Mouse (Mus musculus) embryo, embryonic 11.5 days (tissue): ENCODE data around the gene Tlr12.
"Not testable (repeated sequence)": the region's sequence is repeated elsewhere in the genome, so short reads cannot be mapped to it uniquely, and the experiment has no call there.

ENCODE experiments used
- DNase-seq: peaks from one replicate; pipeline ENCODE4 v3.0.0-alpha.2; 2012; ENCODE audit warnings: low read depth, low spot score

The Tlr12 gene

DNA sequence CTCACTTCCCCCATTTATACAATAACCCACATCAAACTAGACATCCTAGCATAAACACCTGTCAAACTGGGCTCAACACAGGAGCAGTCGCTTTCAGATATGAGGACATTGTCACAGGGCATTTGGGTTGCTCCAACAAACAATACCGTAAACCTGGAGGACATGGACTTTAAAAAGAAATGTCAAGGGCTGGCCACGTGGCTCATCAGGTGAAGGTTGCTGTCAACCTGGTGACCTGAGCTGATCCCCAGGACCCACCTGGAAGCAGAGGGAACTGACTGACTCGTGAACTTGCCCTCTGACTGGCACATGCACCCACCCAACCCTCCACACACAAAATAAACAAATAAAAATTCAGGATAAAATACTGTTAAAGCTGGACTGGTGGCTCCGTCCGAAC is 2.2 kb upstream of the Tlr12 start:
- DNase-seq: no peak

DNA sequence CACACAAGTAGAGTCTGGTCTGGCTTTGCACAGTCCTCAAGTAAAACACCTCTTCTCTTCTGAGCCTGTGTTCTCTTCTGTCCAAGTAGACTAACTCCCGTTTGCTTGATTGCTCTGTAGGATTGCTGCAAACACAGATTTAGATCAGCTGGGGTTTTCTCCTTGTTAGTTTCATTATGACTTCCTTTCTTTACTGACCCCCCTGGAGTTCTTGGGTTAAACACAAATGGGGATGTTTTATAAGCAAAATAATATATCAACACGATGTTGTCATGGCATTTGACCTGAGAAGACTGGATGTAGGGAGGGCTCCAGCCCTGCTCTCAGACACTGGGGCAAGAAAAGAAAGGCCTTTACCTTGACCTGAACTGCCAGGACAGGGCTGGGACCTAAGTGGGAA is 544 bp upstream of the Tlr12 start:
- no peak for DNase-seq

DNA sequence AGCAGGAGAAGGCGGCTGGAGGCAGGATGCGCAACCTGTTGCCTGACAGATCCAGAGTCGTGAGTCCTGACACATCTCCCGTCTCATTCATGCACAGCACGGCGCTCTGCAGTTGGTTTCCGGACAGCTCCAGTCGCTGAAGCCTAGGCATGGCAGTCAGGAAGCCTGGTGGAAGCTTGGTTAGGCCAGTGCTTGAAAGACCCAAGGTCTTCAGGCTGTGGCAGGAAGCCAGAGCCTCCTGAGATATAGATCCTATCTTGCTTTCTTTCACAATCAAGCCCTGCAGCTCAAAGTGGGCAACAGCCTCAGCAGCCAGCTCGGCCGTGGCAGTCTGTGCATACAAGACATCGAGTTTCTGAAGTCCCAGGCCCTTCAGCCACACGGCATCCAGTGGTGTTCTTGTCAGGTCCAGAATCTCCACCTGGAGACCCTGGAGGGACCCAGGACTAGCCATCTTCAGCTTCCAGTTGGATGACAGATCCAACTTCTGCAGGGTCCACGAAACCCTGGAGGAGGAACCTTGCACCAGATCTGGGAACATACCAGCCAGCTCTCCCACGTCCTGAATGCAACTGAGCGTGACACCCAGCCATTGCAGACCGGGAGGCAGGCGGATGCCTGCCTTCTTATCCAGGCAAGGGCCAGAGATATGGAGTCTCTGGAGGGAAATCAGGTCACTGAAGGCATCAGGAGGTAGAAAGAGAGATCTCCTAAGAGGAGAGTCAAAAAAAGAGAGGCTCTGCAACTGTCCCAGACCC is 877 bp downstream of the Tlr12 start:
- DNase-seq: no peak

DNA sequence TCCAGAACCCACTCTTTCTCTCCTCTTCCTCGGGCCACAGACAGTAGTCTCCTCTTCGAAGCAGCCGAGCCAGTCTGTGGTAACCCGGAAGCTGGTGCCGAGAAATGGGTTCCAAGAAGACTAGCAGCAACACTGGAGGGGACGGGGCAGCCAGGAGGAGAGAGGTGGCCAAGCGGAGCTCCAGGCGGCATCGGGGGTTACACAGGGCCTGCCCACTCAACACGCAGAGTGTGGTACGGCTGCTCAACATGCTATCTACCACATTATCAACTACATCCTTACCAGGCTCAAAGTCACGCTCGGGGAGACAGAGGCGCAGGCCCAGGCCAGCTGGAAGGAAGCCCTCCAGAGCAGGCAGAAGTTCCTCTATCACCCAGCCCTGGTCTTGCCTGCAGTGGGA is 2.7 kb downstream of the Tlr12 start:
- DNase-seq: no peak

DNA sequence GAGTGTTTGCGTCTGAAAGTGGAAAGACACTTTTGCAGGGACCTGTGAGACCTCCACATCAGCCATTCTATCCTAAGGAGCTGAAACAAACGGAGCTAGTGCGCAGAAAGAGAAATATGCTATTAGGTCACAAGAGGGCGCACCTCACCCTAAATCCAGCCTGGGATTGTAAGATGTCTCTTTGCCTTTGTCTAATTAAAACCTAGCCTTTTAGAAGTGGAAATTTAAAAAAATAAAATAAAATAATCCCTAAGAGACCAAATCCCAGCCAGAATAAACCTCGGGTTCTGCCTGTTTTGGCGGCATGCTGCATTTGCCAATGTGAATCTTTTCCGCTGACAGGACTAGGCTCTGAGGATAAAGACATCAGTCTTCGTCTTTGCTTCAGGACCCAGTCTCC is 5.1 kb downstream of the Tlr12 start:
- DNase-seq: peak; percentile 69

DNA sequence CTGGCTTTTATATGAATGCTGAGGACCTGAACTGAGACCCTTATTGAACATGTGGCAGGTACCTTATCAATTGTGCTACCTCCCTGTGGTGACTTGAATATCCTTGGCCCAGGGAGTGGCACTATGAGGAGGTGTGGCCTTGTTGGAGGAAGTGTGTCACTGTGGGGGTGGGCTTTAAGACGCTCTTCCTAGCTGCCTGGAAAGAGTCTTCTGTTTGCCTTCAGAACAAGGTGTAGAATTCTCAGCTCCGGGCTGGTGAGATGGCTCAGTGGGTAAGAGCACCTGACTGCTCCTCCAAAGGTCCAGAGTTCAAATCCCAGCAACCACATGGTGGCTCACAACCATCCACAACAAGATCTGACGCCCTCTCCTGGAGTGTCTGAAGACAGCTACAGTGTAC is 6.7 kb downstream of the Tlr12 start:
- not testable (repeated sequence) for DNase-seq

DNA sequence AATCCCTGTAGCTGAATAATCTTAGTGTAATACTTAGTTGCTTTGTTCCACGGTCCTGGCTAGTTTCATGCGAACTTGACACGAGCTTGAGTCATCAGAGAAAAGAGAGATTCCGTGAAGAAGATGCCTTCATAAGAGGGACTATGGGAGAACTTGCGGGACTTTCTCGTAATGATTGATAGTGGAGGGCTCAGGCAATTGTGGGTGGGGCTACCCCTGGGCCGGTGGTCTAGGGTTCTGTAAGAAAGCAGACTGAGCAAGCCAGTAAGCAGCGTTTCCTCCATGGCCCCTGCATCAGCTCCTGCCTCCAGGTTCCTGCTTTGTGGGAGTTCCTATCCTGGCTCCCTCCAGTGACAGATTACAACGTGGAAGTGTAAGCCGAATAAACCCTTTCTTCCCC is 7.7 kb downstream of the Tlr12 start:
- no peak for DNase-seq

DNA sequence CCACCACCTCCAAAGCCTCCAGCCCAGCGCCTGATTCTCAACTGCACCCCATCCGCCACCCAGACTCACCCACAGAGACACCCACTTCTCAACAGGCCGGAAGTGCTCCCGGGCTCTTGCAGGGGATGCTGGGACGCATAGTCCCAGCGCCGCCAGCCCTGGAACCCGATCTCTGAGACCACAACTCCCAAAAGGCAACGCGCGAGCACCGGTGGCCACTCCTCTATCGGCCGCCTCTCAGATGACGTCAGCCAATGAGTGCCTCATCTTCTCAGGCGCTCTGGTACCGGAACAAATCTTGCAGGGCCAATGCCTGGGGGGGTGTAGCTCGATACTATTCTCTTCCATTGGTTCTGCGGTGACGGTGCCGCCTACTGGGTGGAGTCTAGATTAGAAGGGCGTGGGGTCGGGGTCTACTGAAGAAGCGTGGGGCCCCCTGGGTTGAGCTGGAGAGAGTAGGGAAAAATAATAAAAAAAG is 8.5 kb downstream of the Tlr12 start, which contains the start of gene Zscan20:
TSS of gene Zscan20 (minus strand) at position 174 of the 478 bp plus-strand sequence.
- DNase-seq: peak; percentile 95

DNA sequence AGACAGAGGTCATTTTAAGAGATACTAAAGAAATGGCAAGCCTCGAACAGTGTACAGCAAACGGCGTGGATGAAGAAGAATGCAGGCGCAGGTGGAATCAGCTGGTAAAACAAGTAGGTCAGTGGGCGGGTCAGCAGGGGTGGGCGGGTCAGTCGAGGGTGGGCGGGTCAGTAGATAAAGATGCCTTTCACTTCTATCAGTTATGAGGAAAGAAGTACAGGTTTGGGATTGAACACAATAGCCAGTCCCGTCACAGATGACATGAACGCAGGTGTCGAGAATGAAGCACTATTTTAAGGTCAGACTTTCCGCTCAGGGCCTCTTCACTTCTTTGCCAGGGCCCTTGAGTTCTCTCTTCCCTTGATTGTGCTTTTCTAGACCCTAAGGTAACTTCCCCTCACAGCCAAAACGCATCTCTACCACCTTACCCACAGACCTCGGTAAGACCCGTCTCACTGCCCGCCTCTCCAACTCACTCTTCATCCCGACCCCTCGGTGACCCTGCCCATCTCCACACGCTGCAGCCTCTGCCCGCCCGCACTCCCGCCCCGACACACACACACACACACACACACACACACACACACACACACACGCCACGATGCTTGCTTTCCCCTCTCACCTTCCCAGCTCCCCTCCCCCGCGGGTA is 9.0 kb downstream of the Tlr12 start:
- DNase-seq: no peak

DNA sequence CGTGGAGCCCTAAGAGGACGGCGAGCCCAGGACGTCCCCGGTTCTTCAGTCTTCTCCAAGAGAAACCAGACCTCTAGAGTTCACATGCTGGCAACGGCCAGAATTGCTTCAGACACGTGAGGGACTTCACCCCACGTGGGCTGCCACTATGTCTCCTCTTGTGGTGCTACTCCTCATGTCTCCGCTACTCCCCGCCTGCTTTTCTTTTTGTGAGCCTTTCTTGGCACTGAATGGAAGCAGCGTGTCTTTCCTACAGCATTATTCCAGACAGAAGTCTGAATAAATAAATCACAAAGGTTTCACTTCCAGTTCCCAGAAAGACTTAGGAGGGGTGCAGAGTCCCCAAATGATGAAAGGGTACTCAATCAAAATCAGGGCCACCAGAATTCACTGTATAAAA is 10.8 kb downstream of the Tlr12 start:
- DNase-seq: no peak

DNA sequence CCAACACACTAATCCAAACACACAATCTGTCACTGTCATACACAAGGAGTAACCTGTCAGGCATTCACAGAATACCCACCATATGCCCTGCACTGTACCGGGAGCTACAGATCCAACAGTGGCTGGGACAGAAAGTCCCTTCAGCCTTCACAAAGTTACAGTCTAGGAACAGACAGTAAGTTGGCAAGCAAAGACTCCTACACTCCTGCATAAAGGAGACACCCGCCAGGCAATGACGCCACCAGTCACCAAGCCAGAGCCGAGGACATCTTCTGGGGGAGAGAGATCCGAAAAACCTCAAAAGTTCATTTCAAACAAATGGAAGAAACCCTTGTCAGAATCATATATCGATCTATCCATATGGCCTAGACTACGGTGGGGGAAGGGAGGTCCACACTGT is 11.8 kb downstream of the Tlr12 start:
- DNase-seq: no peak

DNA sequence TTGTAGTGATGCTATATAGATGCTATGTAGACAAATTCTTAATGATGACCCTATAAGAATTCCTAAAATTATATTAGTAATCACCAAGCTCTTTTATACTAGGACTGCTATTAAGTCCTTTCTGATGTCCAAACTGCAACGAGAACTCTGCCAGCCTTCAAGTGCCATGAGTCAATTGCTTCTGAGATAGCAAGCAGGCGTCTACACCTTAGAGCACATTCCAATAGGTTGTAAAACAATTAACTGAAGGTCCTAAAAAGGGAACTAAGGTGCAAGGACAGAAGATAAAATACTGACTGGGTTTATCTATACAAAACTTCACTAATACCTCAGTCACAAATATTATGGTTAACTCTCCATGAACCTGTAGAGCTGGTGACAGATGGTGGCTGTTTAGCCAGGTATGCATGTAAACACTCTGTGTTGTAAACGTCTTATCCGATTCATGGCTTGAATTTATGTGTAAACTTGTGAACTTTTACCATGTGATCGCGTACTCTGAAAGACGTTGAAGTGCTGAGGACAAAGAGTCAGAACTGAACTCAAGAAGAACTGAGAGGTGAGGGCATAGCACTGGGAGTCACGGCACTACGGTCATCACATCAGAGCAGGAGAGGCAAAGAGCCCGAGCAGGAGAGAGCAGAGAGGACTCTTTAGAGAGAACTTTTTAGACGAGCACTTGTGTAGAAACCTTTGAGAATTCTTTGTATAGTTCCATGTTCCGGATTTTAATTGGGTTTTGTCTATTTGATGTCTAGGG is 20.4 kb downstream of the Tlr12 start:
- no peak for DNase-seq

DNA sequence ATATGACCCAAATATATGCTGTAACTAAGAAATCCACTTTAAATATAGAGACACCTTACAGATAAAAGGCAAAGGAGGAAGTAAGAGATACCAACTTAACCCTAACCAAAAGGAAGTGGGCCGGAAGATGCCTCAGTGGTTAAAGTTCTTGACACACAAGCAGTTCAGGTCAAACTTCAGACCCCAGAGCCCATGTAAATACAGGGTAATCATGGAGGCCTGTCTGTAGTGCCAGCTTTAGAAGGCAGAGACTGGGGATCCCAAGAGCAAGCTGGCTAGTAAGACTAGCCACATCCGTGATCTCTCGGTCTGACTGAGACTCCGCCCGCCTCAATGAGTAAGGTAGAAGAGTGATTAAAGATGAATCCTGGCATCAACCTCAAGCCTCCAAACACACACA is 24.4 kb downstream of the Tlr12 start:
- DNase-seq: no peak

DNA sequence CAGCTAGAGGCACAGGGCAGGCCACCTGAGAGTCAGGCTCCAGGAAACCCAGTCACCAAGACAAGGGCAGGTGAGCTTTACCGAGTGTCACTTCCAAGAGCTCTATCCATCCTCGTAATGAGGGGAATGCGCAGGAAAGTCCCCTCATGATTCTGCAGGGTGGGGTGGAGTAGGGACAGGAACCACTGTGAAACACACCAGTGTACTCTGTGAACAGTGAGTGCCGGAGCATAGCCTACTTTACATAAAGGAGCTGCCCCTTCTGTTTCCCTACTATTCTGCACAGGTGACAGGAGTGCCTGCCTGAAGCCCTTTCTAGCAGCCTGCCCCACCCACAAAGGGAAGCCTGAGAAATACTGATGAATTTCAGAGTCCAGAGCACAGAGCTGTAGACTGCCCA is 25.1 kb downstream of the Tlr12 start:
- DNase-seq: no peak

DNA sequence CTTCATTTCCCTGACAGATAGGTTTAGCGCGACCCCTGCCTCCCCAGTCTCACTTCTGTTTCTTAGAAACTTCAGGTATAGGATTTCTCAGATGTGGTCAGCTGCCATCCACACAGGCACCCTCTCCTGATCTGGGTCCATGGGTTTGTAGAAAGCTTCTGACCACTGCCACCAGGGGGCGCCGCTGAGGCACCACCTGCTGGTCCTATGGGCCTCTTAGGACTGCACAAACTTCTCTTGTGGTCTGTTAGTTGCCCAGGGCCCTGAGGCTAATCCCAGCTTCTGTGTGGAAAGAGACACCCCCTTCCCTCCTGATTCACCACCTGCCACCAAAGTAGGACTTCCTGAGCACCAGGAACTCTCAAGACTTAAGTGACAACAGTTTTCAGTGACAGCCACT is 39.2 kb downstream of the Tlr12 start:
- no peak for DNase-seq

DNA sequence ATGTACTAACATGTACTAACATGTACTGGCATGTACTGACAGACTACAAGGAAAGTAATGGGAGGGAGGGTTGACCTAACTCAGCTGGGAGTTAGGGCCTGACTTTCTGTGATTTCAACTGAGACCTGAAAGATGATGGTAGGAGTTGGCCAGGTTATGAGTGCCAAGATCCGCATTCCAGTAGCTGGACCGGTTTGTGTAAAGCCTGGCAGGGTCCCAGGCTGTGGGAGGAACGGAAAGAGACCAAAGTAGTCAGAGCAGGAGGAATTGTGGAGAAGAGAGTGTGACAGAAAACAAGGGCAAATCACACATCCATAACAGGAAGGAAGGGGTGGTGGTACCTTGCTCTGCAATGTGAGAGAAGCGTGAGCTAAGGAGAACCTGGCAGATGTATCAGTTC is 42.6 kb downstream of the Tlr12 start:
- no peak for DNase-seq
